Mouse (Mus musculus): ENCODE measurements around the gene Figla. TPM values are rescaled to one million over a fixed set of nuclear protein-coding genes. Genes with fewer than 3 reads are reported as not detected.

The Figla gene
- polyA plus RNA-seq, 1 experiment from 2014 or later: not detected

DNA sequence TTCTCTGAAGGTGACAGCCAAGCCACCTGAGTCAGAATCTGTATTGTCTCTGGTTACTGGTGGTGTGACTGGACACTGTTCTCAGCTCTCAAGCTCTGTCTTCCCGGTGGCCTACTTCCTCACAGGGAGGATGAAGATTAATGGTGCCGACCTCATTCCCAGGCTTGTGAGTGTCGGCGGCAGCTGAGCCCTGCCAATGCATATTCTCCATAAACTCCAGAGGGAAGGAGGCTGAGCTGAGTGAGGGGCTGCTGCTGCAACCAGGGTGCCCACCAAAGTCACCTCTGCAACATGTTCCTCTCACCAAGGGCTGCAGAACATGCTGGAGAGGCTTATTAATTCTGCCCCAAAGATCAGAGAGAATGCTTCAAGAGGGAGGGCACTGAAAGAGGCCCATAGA is 36.6 kb downstream of the Figla start:
- Histone ChIP-seq H3K4me3 (ENCODE audit: low read depth, low read length) (no peak overlapping the region), H3K27ac (replicated peaks; ENCODE audit: low read depth, low read length) (no peak overlapping the region), H3K9me3 (replicated peaks; ENCODE audit: control insufficient read depth, low read length) (no peaks in the 10 kb centered on the region), H3K9ac (replicated peaks; ENCODE audit: low read length) (no peak overlapping the region), H3K27me3 (ENCODE audit: control insufficient read depth, insufficient read depth, low read length) (no peaks in the 10 kb centered on the region), H3K4me2 (ENCODE audit: low read depth, low read length) (no peak overlapping the region), H3K36me3 (replicated peaks; ENCODE audit: control insufficient read depth, insufficient read depth, low read depth, low read length) (no peaks in the 10 kb centered on the region), H3K4me1 (ENCODE audit: control insufficient read depth, insufficient read depth, low read length) (no peaks in the 10 kb centered on the region)
- 63% methylated on average over 4 of the region's 4 CpGs for WGBS
- DNase-seq (ENCODE audit: low spot score) (no peak), ATAC-seq (replicated peaks; ENCODE audit: insufficient number of reproducible peaks, low FRiP score, low TSS enrichment, low read depth) (no peak)

DNA sequence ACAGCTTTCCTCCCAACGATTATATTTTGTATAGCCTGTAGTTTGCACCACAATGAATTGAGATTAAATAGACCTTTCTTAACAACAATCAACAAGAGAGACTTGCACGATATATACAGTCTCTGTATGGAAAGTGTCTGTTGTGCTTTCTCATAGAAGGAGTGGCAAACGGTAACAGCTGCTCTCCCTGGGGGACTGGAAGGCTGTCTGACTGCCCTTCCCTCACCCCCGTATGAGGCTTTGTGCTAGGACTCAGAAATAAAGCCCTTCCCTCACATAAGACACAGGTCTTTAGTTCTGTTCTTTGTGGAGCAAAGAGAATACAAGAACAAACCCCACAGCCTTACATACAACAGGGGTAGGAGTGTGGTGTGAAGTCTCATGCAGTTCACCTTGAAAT is 37.1 kb downstream of the Figla start:
- ATAC-seq (replicated peaks; ENCODE audit: insufficient number of reproducible peaks, low FRiP score, low TSS enrichment, low read depth) (no peak), DNase-seq (ENCODE audit: low spot score) (no peak)
- Histone ChIP-seq H3K27ac (replicated peaks; ENCODE audit: low read depth, low read length) (no peak overlapping the region), H3K4me3 (ENCODE audit: low read depth, low read length) (no peak overlapping the region), H3K4me1 (ENCODE audit: control insufficient read depth, insufficient read depth, low read length) (no peaks in the 10 kb centered on the region), H3K36me3 (replicated peaks; ENCODE audit: control insufficient read depth, insufficient read depth, low read depth, low read length) (no peaks in the 10 kb centered on the region), H3K9ac (replicated peaks; ENCODE audit: low read length) (no peak overlapping the region), H3K4me2 (ENCODE audit: low read depth, low read length) (no peak overlapping the region), H3K9me3 (replicated peaks; ENCODE audit: control insufficient read depth, low read length) (no peaks in the 10 kb centered on the region), H3K27me3 (ENCODE audit: control insufficient read depth, insufficient read depth, low read length) (no peaks in the 10 kb centered on the region)
- WGBS: 35% methylated on average over 4 of the region's 4 CpGs

DNA sequence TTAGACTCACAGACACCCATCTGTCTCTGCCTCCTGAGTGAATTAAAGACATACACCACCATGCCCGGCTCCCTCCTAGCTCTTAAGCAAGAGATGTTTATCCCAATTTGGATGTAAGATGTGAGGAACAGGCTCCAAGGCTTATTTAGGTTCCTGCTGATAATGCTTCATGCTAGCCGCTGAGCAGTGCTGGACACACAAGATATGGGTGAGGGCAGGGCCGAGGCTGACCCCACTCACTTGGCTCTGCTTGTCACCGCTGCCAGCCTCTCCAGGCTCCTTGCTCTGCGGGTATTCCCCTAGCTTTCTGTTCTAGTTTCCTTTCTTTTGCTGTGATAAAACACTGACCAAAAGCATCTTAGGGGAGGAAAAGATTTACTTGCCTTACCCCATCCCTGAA is 37.6 kb downstream of the Figla start:
- no peaks in the 10 kb centered on the region for H3K9me3 ChIP-seq (replicated peaks; ENCODE audit: control insufficient read depth, low read length)
- no peak overlapping the region for H3K9ac ChIP-seq (replicated peaks; ENCODE audit: low read length)
- H3K27ac ChIP-seq (replicated peaks; ENCODE audit: low read depth, low read length): peak overlapping the region; percentile 10; the same call in 1 of the 2 replicates
- no peak for DNase-seq (ENCODE audit: low spot score)
- H3K4me2 ChIP-seq (ENCODE audit: low read depth, low read length): no peak overlapping the region
- no peaks in the 10 kb centered on the region for H3K36me3 ChIP-seq (replicated peaks; ENCODE audit: control insufficient read depth, insufficient read depth, low read depth, low read length)
- WGBS: 77% methylated on average over 5 of the region's 5 CpGs
- H3K4me3 ChIP-seq (ENCODE audit: low read depth, low read length): no peak overlapping the region
- no peaks in the 10 kb centered on the region for H3K4me1 ChIP-seq (ENCODE audit: control insufficient read depth, insufficient read depth, low read length)
- no peak for ATAC-seq (replicated peaks; ENCODE audit: insufficient number of reproducible peaks, low FRiP score, low TSS enrichment, low read depth)
- no peaks in the 10 kb centered on the region for H3K27me3 ChIP-seq (ENCODE audit: control insufficient read depth, insufficient read depth, low read length)

DNA sequence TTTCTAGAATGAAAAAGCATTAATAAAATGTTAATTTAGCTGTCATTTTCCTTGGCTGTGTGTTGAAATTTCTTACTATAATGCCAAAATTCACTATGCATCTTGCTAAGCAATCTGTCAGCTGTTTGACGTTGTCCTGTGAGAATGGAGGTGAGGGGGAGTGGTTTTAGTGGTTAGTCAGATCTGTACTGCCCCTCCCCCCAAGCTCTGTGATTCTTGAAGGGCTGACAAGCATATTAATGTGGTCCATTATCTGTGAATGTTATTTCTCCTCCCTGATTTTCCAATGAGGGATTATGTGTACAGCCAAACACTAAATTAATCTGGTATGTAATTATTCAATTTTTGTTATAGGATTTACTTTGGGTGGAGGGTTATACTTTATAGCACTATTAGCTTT is 42.5 kb downstream of the Figla start:
- ATAC-seq (replicated peaks; ENCODE audit: insufficient number of reproducible peaks, low FRiP score, low TSS enrichment, low read depth) (no peak), DNase-seq (ENCODE audit: low spot score) (no peak)
- Histone ChIP-seq H3K4me1 (ENCODE audit: control insufficient read depth, insufficient read depth, low read length) (no peaks in the 10 kb centered on the region), H3K4me2 (ENCODE audit: low read depth, low read length) (no peak overlapping the region), H3K4me3 (ENCODE audit: low read depth, low read length) (no peak overlapping the region), H3K9me3 (replicated peaks; ENCODE audit: control insufficient read depth, low read length) (no peaks in the 10 kb centered on the region), H3K36me3 (replicated peaks; ENCODE audit: control insufficient read depth, insufficient read depth, low read depth, low read length) (no peaks in the 10 kb centered on the region), H3K27ac (replicated peaks; ENCODE audit: low read depth, low read length) (no peak overlapping the region), H3K9ac (replicated peaks; ENCODE audit: low read length) (no peak overlapping the region), H3K27me3 (ENCODE audit: control insufficient read depth, insufficient read depth, low read length) (no peaks in the 10 kb centered on the region)
- WGBS: 11% methylated on average over 1 of the region's 1 CpGs

DNA sequence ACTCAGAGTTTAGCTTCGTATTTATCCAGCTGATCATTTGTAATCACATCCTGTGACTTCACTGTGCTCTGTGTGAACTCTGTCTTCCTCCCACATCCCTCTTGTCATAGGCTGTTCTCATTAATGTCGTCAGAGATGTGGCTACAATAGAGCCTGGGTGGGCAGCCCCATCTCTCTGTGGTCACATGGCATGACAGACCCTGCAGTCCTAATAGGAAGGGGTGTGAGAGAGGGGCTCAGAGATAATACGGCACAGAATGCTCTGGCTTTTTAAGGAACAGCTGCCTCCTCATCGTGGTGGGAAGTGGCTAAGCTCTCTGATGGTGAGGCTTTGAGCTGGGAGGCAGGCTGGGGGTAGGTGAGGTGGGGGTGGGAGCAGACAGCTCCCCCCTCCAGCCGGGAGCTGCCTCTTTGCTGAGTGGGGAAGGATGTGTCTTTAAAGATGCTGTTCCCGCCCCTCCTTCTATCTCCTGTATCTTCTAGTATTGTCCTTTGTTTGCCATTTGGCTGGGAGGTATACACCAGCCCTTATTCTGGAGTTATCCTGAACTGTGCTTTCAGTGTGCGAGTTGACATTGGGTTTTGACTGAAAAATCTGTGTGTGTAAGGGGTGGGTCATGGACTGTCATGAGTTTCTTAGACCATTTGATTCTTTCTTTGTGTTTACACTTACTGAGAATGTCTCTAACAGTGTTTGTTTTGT is 43.3 kb downstream of the Figla start:
- Histone ChIP-seq H3K4me2 (ENCODE audit: low read depth, low read length) (no peak overlapping the region), H3K9ac (replicated peaks; ENCODE audit: low read length) (no peak overlapping the region), H3K36me3 (replicated peaks; ENCODE audit: control insufficient read depth, insufficient read depth, low read depth, low read length) (no peaks in the 10 kb centered on the region), H3K4me1 (ENCODE audit: control insufficient read depth, insufficient read depth, low read length) (no peaks in the 10 kb centered on the region), H3K27me3 (ENCODE audit: control insufficient read depth, insufficient read depth, low read length) (no peaks in the 10 kb centered on the region), H3K9me3 (replicated peaks; ENCODE audit: control insufficient read depth, low read length) (no peaks in the 10 kb centered on the region), H3K4me3 (ENCODE audit: low read depth, low read length) (no peak overlapping the region), H3K27ac (replicated peaks; ENCODE audit: low read depth, low read length) (no peak overlapping the region)
- 42% methylated on average over 7 of the region's 7 CpGs for WGBS
- DNase-seq (ENCODE audit: low spot score) (peak; percentile 28), ATAC-seq (replicated peaks; ENCODE audit: insufficient number of reproducible peaks, low FRiP score, low TSS enrichment, low read depth) (peak; percentile 83)

DNA sequence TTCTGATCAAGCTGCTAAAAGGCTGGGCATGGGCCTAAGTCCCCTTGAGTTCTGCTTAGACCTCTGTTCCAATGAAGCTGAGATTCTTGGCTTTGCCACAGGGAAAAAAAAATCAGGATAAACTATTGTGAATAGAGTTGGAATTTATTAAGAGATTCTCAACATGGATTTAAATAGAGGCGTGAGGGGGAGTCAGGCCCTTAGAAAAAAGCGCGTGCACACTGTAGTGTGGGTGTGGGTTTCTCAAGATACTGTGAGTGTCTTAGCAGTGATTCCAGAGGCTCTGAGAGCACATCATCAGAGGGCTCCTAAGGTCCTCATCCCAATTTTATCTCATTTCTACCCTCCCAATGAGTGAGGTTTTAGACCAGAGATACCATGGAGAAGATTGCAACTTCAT is 44.2 kb downstream of the Figla start:
- 92% methylated on average over 3 of the region's 3 CpGs for WGBS
- no peak overlapping the region for H3K27ac ChIP-seq (replicated peaks; ENCODE audit: low read depth, low read length)

DNA sequence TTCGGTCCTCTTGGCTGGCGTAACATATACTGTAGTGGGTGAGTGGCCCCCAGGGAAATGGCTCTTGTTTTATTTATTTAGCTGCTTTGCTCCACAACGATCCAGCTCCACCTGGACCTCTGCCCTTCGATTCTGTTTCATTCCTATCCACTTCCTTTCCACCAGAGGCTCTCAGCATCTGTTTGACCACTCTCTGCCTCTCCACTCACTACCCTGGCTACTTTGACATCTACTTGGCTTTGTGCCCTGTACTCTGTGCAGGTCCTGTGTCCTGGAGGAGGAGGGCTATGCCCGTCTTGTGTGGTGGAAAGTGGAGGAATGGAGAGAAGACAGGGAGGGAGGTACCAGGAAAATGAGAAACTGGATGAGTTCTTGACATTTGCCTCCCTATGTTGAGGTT is 46.3 kb downstream of the Figla start:
- DNase-seq (ENCODE audit: low spot score) (no peak), ATAC-seq (replicated peaks; ENCODE audit: insufficient number of reproducible peaks, low FRiP score, low TSS enrichment, low read depth) (no peak)
- Histone ChIP-seq H3K9ac (replicated peaks; ENCODE audit: low read length) (no peak overlapping the region), H3K27me3 (ENCODE audit: control insufficient read depth, insufficient read depth, low read length) (no peaks in the 10 kb centered on the region), H3K27ac (replicated peaks; ENCODE audit: low read depth, low read length) (no peak overlapping the region), H3K9me3 (replicated peaks; ENCODE audit: control insufficient read depth, low read length) (no peaks in the 10 kb centered on the region), H3K36me3 (replicated peaks; ENCODE audit: control insufficient read depth, insufficient read depth, low read depth, low read length) (no peaks in the 10 kb centered on the region), H3K4me3 (ENCODE audit: low read depth, low read length) (no peak overlapping the region), H3K4me2 (ENCODE audit: low read depth, low read length) (no peak overlapping the region), H3K4me1 (ENCODE audit: control insufficient read depth, insufficient read depth, low read length) (no peaks in the 10 kb centered on the region)
- 64% methylated on average over 5 of the region's 5 CpGs for WGBS

More for the DNA sequence above, 44.2 kb downstream of the Figla start:
- H3K4me3 ChIP-seq (ENCODE audit: low read depth, low read length): no peak overlapping the region
- H3K4me1 ChIP-seq (ENCODE audit: control insufficient read depth, insufficient read depth, low read length): no peaks in the 10 kb centered on the region
- no peaks in the 10 kb centered on the region for H3K36me3 ChIP-seq (replicated peaks; ENCODE audit: control insufficient read depth, insufficient read depth, low read depth, low read length)
- ATAC-seq (replicated peaks; ENCODE audit: insufficient number of reproducible peaks, low FRiP score, low TSS enrichment, low read depth) (no peak), DNase-seq (ENCODE audit: low spot score) (no peak)
- H3K9me3 ChIP-seq (replicated peaks; ENCODE audit: control insufficient read depth, low read length): no peaks in the 10 kb centered on the region
- H3K27me3 ChIP-seq (ENCODE audit: control insufficient read depth, insufficient read depth, low read length): no peaks in the 10 kb centered on the region
- no peak overlapping the region for H3K9ac ChIP-seq (replicated peaks; ENCODE audit: low read length)
- no peak overlapping the region for H3K4me2 ChIP-seq (ENCODE audit: low read depth, low read length)

DNA sequence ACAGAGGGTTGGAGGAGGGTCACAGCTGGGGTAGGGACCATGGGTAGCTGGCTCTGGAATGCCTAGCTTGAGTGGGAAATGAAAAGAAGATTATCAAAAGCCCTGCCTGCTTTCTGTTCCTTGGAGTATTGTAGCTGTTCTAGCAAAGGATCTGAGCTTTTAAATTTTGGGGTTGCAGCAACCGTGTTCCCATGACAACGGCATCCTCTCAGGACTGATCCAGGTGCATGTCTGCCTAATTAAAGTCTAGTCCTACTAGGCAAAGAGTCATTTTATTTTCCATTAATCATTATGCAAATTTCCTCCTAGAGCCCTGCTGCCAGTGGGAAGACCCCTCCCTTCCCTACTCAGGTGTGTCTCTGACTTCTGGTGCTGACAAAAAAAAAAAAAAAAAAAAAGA is 46.7 kb downstream of the Figla start:
- WGBS: 86% methylated on average over 2 of the region's 2 CpGs
- no peaks in the 10 kb centered on the region for H3K4me1 ChIP-seq (ENCODE audit: control insufficient read depth, insufficient read depth, low read length)

More for the DNA sequence above, 46.7 kb downstream of the Figla start:
- no peaks in the 10 kb centered on the region for H3K9me3 ChIP-seq (replicated peaks; ENCODE audit: control insufficient read depth, low read length)
- no peak overlapping the region for H3K4me3 ChIP-seq (ENCODE audit: low read depth, low read length)
- H3K36me3 ChIP-seq (replicated peaks; ENCODE audit: control insufficient read depth, insufficient read depth, low read depth, low read length): no peaks in the 10 kb centered on the region
- no peaks in the 10 kb centered on the region for H3K27me3 ChIP-seq (ENCODE audit: control insufficient read depth, insufficient read depth, low read length)
- no peak for ATAC-seq (replicated peaks; ENCODE audit: insufficient number of reproducible peaks, low FRiP score, low TSS enrichment, low read depth)
- DNase-seq (ENCODE audit: low spot score): no peak
- no peak overlapping the region for H3K4me2 ChIP-seq (ENCODE audit: low read depth, low read length)
- no peak overlapping the region for H3K27ac ChIP-seq (replicated peaks; ENCODE audit: low read depth, low read length)
- H3K9ac ChIP-seq (replicated peaks; ENCODE audit: low read length): no peak overlapping the region

Data from embryonic facial prominence, embryonic 11.5 days (tissue).